Mouse (Mus musculus) kidney, adult 2 months (tissue): Measurements from ENCODE around the gene Hdgfl2. TPM values are rescaled to one million over a fixed set of nuclear protein-coding genes. Genes with fewer than 3 reads are reported as not detected.
"Not testable (repeated sequence)": the region's sequence is repeated elsewhere in the genome, so short reads cannot be mapped to it uniquely, and the experiment has no call there.

Experiments
- DNase-seq: peaks from one replicate; pipeline ENCODE4 v3.0.0; 2021
- H3K27ac ChIP-seq: fragments of 200-500 bp; 2 replicates; pipeline ENCODE4 v1.5.1; 2012; ENCODE audit warnings: low read depth, low read length, control low read depth, inconsistent platforms; ENCODE audit not compliant: insufficient read depth
- H3K27me3 ChIP-seq: fragments of 200-500 bp; replicated peaks from 2 replicates; pipeline ENCODE4 v1.6.1; 2012; ENCODE audit warnings: mild to moderate bottlenecking, moderate library complexity, low read length, inconsistent platforms; ENCODE audit not compliant: control insufficient read depth, insufficient read depth
- H3K36me3 ChIP-seq: fragments of 200-500 bp; 2 replicates; pipeline ENCODE4 v1.6.1; 2012; ENCODE audit warnings: mild to moderate bottlenecking, moderate library complexity, low read length, inconsistent platforms; ENCODE audit not compliant: control insufficient read depth, insufficient read depth
- H3K4me1 ChIP-seq: fragments of 200-500 bp; 2 replicates; pipeline ENCODE4 v1.6.1; 2011; ENCODE audit warnings: low read length; ENCODE audit not compliant: control insufficient read depth, insufficient read depth
- H3K4me3 ChIP-seq: fragments of 200-500 bp; 2 replicates; pipeline ENCODE4 v1.5.1; 2011; ENCODE audit warnings: mild to moderate bottlenecking, low read depth, low read length, control low read depth; ENCODE audit not compliant: insufficient read depth
- CTCF ChIP-seq: fragments of 200-500 bp; conservative IDR thresholded peaks from 2 replicates; pipeline ENCODE4 v1.5.1; 2011; ENCODE audit warnings: low read depth, mild to moderate bottlenecking, control low read depth, low read length, moderate library complexity, mixed read lengths; ENCODE audit not compliant: insufficient read depth, insufficient read length
- POLR2A ChIP-seq: fragments of 200-500 bp; IDR thresholded peaks from one replicate; pipeline ENCODE4 v1.6.1; 2011; ENCODE audit warnings: low read depth, low read length, control low read depth
- WGBS: fragments of 180-500 bp; shearing (Covaris S2); methylation state at CpG from one replicate; pipeline ENCODE4 v1.1.7; 2018; 5-methylcytosine and 5-hydroxymethylcytosine counted together
- polyA plus RNA-seq: library from polyadenylated mRNA; depleted of rRNA; stranded (reverse); fragments of >200 nt; gene quantifications from 2 replicates; pipeline ENCODE4 v1.2.3, GENCODE M21; 2012

The Hdgfl2 gene
- polyA plus RNA-seq, 1 experiment = 33.5 TPM

- H3K36me3 ChIP-seq = no peaks in the 10 kb centered on the region
- H3K4me3 ChIP-seq = no peak overlapping the region
- no peaks in the 10 kb centered on the region for H3K27me3 ChIP-seq
- no peak overlapping the region for H3K27ac ChIP-seq
- H3K4me1 ChIP-seq = no peaks in the 10 kb centered on the region
- WGBS = 88% methylated on average over 7 of the region's 7 CpGs
- TF ChIP-seq POLR2A (no peak), CTCF (no peak)
- DNase-seq = no peak
Observed at GRCm38 (mm10) chr17:56062081-56062480, 17.4 kb upstream of the Hdgfl2 start.

- not testable (repeated sequence) for H3K36me3 ChIP-seq, H3K27me3 ChIP-seq, H3K4me3 ChIP-seq, H3K4me1 ChIP-seq, H3K27ac ChIP-seq, DNase-seq
- 82% methylated on average over 6 of the region's 6 CpGs for WGBS
Observed at GRCm38 (mm10) chr17:56065715-56066114, 13.7 kb upstream of the Hdgfl2 start.

- Histone ChIP-seq H3K36me3 (peaks cover 1% of the 10 kb centered on the region; the same call in 1 of the 2 replicates), H3K4me1 (no peaks in the 10 kb centered on the region), H3K27ac (no peak overlapping the region), H3K4me3 (no peak overlapping the region), H3K27me3 (no peaks in the 10 kb centered on the region)
- no peak for DNase-seq
- TF ChIP-seq POLR2A (no peak), CTCF (no peak)
Observed at GRCm38 (mm10) chr17:56066451-56066850, 13.0 kb upstream of the Hdgfl2 start.

- Histone ChIP-seq H3K36me3 (peaks cover 1% of the 10 kb centered on the region), H3K27me3 (no peaks in the 10 kb centered on the region), H3K4me3 (no peak overlapping the region), H3K27ac (no peak overlapping the region), H3K4me1 (peaks cover 5% of the 10 kb centered on the region)
- 92% methylated on average over 14 of the region's 14 CpGs for WGBS
- TF ChIP-seq POLR2A = no peak
- no peak for TF ChIP-seq CTCF
- DNase-seq = no peak
Observed at GRCm38 (mm10) chr17:56069066-56069465, 10.4 kb upstream of the Hdgfl2 start.

GRCm38 (mm10) chr17:56071126-56071525 lies 8.3 kb upstream of the Hdgfl2 start:
- H3K27me3 ChIP-seq = no peaks in the 10 kb centered on the region
- H3K4me3 ChIP-seq = no peak overlapping the region
- H3K36me3 ChIP-seq = peaks cover 1% of the 10 kb centered on the region
- peaks cover 8% of the 10 kb centered on the region for H3K4me1 ChIP-seq
- DNase-seq = no peak
- no peak overlapping the region for H3K27ac ChIP-seq
- no peak for TF ChIP-seq POLR2A

- 86% methylated on average over 5 of the region's 5 CpGs for WGBS
- Histone ChIP-seq H3K27ac (no peak overlapping the region), H3K27me3 (no peaks in the 10 kb centered on the region), H3K4me3 (no peak overlapping the region), H3K36me3 (peaks cover 1% of the 10 kb centered on the region), H3K4me1 (peaks cover 8% of the 10 kb centered on the region)
- no peak for DNase-seq
- TF ChIP-seq CTCF = no peak
- TF ChIP-seq POLR2A = no peak
Observed at GRCm38 (mm10) chr17:56072243-56072642, 7.2 kb upstream of the Hdgfl2 start.

GRCm38 (mm10) chr17:56074097-56074826 lies 5.2 kb upstream of the Hdgfl2 start:
- H3K36me3 ChIP-seq = peaks cover 1% of the 10 kb centered on the region
- TF ChIP-seq CTCF = no peak
- no peak for TF ChIP-seq POLR2A
- H3K27ac ChIP-seq = peak overlapping the region; percentile 98
- DNase-seq = peak; percentile 90
- peaks cover 11% of the 10 kb centered on the region for H3K4me1 ChIP-seq
- peak overlapping the region; percentile 95 for H3K4me3 ChIP-seq
- H3K27me3 ChIP-seq = no peaks in the 10 kb centered on the region
- 7% methylated on average over 22 of the region's 22 CpGs for WGBS

GRCm38 (mm10) chr17:56074827-56075208 lies 4.6 kb upstream of the Hdgfl2 start, which contains the start of gene Ubxn6:
Gene Ubxn6, minus strand, starts transcription at chr17:56075028.
- DNase-seq = peak; percentile 98
- under 1% methylated on average over 35 of the region's 35 CpGs for WGBS
- TF ChIP-seq POLR2A = no peak
- TF ChIP-seq CTCF = peak; percentile 42; the same call in 1 of the 2 replicates

More at GRCm38 (mm10) chr17:56074827-56075208, 4.6 kb upstream of the Hdgfl2 start, which contains the start of gene Ubxn6:
- peaks cover 1% of the 10 kb centered on the region for H3K36me3 ChIP-seq
- peaks cover 11% of the 10 kb centered on the region for H3K4me1 ChIP-seq
- H3K4me3 ChIP-seq = peak within 1 kb of the TSS; percentile 95
- H3K27ac ChIP-seq = peak within 1 kb of the TSS; percentile 98
- no peaks in the 10 kb centered on the region for H3K27me3 ChIP-seq
